Mouse (Mus musculus): Measurements from ENCODE around the gene Klhdc9. TPM values are rescaled to one million over a fixed set of nuclear protein-coding genes. Genes with fewer than 3 reads are reported as not detected.
A peak's percentile ranks its signal among the peaks of the same experiment; 100 is the strongest.

Gene Klhdc9
- 1 to 10 TPM; 4.7 to 7.2 TPM for total RNA-seq (2021)
- long read RNA-seq, experiment 1, transcript Klhdc9-201 (4 exons, 1,558 nt) = major isoform, 16 of 19 reads
- long read RNA-seq, experiment 1, partial matches to known transcripts = 1 of 19 reads
- long read RNA-seq, experiment 1, other reads (novel, unspliced or antisense) = 2 of 19 reads
- long read RNA-seq, experiment 2, transcript Klhdc9-201 (4 exons, 1,558 nt) = major isoform, 12 of 13 reads
- long read RNA-seq, experiment 2, partial matches to known transcripts = 1 of 13 reads
- long read RNA-seq, experiment 2, other reads (novel, unspliced or antisense) = 0 of 13 reads

GRCm38 (mm10) chr1:171360656-171361055, at the start of gene Klhdc9:
TSS of gene Klhdc9 (minus strand) at chr1:171360798.
- intact Hi-C loops (cut with DNase I) = loop anchor here (2.0 to 10.0 kb wide), 4 partner anchors 52 to 204 kb away; partner anchors contain the start of genes Alyref2 and Usf1
- DNase-seq (ENCODE audit: low spot score in 2 of 2) = peak; percentile 90 to 98

GRCm38 (mm10) chr1:171410231-171410630, 49.6 kb upstream of the Klhdc9 start:
- DNase-seq (ENCODE audit: low spot score in 2 of 2) = no peak
- intact Hi-C loops (cut with DNase I) = loop anchor here (5.0 kb wide), 1 partner anchor 48 kb away; the partner anchor contains the start of gene Klhdc9

GRCm38 (mm10) chr1:171407263-171407662, 46.7 kb upstream of the Klhdc9 start:
- no peak for DNase-seq (ENCODE audit: low spot score in 2 of 2)
- intact Hi-C loops (cut with DNase I) = no loop called here

GRCm38 (mm10) chr1:171402991-171403390, 42.4 kb upstream of the Klhdc9 start:
- intact Hi-C loops (cut with DNase I) = no loop called here
- DNase-seq (ENCODE audit: low spot score in 2 of 2) = no peak

DNA sequence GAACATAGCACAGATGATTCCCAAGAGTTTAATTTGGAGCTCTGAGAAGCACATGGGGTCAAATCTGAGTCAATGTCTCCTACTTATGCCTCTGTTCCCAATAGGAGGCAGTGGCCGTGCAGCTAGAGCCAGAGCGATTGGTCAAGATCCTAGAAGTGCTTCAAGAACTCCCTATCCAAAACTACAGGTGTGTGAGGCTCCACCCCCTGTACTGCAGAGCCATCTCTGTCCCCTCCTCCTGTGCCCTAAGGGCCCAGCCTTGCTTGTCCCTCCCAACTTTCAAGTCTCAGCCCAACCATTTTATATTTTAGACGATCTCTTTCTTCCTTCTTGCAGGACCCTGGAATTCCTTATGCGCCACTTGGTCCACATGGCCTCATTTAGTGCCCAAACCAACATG, 41.2 kb upstream of the Klhdc9 start:
- intact Hi-C loops (cut with DNase I) = no loop called here

DNA sequence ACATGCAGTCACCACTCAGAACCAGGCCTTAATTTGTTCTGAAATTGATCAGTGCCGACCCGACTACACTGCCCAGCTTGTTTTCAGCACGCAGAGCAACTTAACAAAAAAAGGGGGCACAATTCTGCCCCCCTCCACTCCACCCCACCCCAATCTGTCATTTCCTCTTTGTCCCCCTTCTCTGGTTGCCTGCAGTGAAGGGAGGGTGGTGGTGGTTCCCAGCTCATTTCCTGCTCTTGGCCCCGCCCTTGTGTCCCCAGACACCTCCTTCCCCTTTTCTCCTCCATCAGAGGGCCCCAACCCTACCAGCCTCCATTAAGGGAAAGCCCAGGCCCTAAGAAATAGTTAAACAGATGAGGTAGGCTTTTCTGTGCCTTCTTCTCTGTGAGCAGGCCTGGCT, 29.5 kb upstream of the Klhdc9 start:
- no peak for DNase-seq (ENCODE audit: low spot score in 2 of 2)
- intact Hi-C loops (cut with DNase I) = no loop called here

More for the DNA sequence above, 41.2 kb upstream of the Klhdc9 start:
- no peak for DNase-seq (ENCODE audit: low spot score in 2 of 2)

DNA sequence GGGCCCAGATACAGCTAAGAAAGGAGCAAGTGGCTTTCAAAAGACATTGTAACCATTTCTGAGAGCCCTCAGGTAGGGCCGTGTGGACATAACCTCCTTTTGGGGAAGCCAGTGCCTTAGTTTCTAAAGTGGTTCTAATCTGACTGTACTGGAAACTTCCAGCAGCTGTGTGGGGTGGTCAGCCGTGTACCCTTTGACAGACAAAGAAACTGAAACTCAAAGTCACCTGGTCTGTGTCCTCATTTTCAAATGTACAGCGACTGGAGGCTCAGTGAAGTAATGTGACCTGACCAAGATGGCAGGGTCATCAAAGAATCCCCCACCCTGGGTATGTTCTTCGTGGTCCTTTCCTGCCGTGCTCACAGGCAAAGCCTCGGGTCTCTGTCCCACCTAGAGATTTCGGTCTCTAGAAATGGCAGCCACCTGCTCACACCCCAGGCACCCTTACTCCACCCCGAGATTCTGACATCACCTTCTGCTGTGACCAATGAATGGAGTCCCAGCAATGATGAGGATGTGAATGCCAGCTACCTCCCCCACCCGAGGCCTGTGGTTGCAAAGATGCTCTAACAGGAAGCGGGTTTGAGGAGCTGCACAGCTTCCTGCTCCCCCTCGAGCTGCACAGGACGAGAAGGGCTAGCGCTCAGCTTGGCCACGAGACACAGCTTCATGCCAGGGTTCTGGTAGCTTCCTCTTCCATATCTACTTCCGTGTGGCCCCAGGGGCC, 27.9 kb upstream of the Klhdc9 start, which contains the start of gene Arhgap30:
Gene Arhgap30 (plus strand): TSS at position 579 of the 727 bp plus-strand sequence.
- DNase-seq (ENCODE audit: low spot score in 2 of 2) = peak; percentile 42 to 55
- intact Hi-C loops (cut with DNase I) = no loop called here

DNA sequence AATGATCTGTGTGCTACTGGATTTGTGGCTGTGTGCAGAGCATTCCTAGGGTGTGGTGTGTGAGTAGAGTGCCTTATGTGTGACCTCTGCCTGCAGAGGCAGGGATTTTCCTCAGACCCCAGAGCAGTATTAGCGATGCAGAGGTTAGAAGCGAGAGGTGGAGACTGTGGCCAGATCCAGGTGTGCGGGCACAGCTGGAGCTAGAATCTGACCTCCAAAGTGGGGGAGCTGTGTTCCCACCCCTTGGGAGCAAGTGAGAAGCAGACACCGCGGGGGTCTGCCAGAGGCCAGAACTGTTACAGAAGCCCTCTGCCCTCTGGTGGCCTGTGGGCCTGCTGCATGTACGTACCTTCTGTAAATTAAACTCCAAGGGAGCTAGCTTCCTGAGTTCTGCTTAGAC, 26.5 kb upstream of the Klhdc9 start:
- intact Hi-C loops (cut with DNase I) = no loop called here
- no peak for DNase-seq (ENCODE audit: low spot score in 2 of 2)

- intact Hi-C loops (cut with DNase I) = no loop called here
- no peak for DNase-seq (ENCODE audit: low spot score in 2 of 2)
Measured at GRCm38 (mm10) chr1:171385171-171385570, 24.6 kb upstream of the Klhdc9 start.

DNA sequence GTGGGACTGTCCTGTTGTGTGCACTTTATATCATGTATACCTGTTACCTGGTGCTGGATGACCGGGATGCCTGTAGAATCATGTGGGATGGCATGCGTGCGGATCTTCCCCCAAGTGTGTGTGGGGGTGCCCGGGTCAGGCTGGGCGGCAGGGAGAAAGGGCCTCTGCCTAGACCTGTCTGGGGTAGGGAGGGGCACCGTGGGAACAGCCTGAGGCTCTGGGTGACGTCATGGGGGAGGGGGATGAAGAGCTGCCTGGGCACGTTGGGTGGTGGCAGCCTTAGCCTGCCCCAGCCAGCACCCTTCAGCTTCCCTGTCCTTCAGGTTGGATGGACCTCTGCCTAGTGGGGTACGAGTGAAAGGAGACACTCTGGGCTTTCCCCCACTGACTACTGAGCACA, 23.8 kb upstream of the Klhdc9 start:
- intact Hi-C loops (cut with DNase I) = no loop called here
- DNase-seq (ENCODE audit: low spot score in 2 of 2) = no peak

DNA sequence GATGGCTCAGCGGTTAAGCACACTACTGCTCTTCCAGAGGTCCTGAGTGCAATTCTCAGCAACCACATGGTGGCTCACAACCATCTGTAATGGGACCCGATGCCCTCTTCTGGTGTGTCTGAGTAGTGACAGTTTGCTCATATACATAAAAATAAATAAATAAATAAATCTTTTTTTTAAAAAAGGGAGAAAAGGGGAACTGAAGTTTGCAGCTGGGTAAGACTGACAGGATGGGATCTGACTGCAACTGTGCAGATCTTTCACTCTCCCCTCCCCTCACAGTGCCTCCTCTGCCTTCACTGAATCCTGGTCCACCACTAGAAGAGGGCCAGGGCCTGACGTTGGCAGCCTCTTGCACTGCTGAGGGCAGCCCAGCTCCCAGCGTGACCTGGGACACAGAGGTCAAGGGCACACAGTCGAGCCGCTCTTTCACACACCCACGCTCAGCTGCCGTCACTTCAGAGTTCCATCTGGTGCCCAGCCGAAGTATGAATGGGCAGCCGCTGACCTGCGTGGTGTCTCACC, 21.6 kb upstream of the Klhdc9 start:
- intact Hi-C loops (cut with DNase I) = no loop called here

DNA sequence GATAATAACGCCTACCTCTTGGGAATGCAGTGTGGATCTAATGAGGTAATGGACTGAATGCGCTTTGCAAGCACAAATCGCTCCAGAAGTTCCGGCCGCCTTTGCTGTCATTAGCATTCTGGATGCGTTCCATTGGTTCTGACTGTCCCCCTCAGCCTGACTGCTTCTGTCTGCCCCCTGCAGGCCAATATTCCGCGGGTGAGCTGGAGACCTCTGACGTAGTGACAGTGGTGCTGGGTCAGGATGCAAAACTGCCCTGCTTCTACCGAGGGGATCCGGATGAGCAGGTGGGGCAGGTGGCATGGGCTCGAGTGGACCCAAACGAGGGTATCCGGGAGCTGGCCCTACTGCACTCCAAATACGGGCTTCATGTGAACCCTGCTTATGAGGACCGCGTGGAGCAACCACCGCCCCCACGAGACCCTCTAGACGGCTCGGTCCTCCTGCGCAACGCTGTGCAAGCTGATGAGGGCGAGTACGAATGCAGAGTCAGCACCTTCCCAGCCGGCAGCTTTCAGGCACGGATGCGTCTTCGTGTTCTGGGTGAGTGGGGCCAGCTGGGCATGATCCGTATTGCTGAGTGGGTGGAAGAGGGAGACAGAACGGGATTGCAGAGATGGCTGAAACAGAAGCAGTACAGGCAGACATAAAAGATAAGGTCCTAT, 19.5 kb upstream of the Klhdc9 start:
- DNase-seq (ENCODE audit: low spot score in 2 of 2) = peak; percentile 75 to 86
- intact Hi-C loops (cut with DNase I) = loop anchor here (5.0 kb wide), 1 partner anchor 97 kb away; no protein-coding TSS in a partner anchor

More for the DNA sequence above, 21.6 kb upstream of the Klhdc9 start:
- no peak for DNase-seq (ENCODE audit: low spot score in 2 of 2)

- intact Hi-C loops (cut with DNase I) = loop anchor here (5.0 kb wide), 1 partner anchor 99 kb away; no protein-coding TSS in a partner anchor
- no peak for DNase-seq (ENCODE audit: low spot score in 2 of 2)
Measured at GRCm38 (mm10) chr1:171378298-171378697, 17.7 kb upstream of the Klhdc9 start.

DNA sequence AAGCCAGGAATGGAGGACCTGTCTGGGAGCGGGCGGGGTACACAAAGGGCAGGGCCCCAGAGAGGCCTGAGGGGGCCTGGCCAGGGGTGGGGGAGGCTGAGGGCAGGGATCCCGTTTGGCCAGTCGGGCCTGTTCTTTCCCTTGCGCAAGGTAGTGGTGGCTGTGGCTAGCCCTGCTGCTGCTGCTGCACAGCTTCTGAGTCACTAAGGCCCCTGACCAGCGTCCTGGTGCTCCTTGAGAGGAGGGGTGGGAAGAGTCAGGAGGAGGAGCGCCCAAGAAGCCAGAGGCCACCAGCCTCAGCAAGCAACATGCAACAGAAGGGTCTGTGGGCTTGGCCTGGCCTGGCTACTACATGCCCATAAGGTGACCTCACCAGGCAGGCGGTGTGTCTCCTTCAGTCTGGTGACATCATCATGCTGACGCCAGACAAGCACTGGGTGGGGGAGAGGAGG, 15.1 kb upstream of the Klhdc9 start:
- intact Hi-C loops (cut with DNase I) = loop anchor here (5.0 kb wide), 1 partner anchor 102 kb away; no protein-coding TSS in a partner anchor
- no peak for DNase-seq (ENCODE audit: low spot score in 2 of 2)

GRCm38 (mm10) chr1:171373946-171374345, 13.3 kb upstream of the Klhdc9 start:
- no peak for DNase-seq (ENCODE audit: low spot score in 2 of 2)
- intact Hi-C loops (cut with DNase I) = no loop called here

DNA sequence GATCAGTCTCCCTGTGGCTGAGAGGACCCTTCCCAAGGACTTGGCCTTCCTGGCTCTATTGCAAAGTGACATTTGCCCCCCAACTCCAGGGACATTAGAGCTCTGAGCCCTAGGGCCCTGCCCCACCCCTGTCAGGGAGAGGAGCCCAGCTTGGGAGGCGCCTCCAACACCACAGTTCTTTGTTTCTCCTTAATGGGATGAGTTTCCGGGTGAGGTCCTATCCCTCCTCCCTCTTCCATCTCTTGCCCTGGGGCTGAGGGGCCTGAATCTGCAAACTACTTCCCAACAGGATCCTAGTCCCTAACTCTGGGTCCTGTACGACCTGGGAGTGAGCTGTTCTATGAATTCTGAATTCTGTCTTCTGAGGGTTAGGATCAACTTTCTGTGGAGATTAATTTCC, 12.3 kb upstream of the Klhdc9 start:
- DNase-seq (ENCODE audit: low spot score in 2 of 2) = no peak
- intact Hi-C loops (cut with DNase I) = no loop called here

DNA sequence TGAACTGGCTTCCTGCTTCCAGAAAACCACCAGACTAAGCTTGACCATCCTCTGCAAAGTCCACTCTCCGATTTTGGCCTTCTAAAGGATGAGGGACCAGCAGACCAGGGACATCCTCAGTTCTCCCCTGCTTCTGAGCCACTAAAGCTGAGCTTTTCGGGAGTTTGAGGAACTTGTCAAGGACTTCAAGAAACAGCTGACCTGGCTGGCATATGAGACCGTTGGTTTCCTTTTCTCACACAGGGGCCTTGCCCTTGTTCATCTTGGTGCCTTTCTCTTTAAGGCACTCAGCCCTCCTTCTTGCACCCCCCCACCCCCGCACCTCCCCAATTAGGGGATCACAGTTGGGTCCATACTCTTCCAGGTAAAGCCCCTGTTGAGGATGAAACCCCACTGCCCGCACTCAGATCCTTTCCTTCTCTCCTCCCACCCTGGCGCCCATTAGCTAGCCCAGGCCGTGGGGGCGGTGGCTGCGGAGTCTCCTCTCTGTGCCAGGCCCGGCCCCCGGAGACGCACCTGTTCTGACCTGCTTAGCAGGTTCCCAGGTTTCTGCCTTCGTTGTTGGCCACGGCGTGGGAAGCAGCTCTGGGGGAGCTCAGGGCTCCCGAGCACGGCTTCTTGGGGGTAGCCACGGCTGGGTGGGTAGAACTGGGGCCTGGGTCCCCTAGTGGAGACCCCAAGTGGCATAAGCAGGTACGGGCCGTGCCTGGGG, 9.4 kb upstream of the Klhdc9 start, which contains the start of gene Nectin4:
Gene Nectin4 (plus strand): TSS at position 255 of the 712 bp plus-strand sequence.
- intact Hi-C loops (cut with DNase I) = loop anchor here (10.0 kb wide), 1 partner anchor 195 kb away; no protein-coding TSS in a partner anchor
- DNase-seq (ENCODE audit: low spot score in 2 of 2) = no peak

- no peak for DNase-seq (ENCODE audit: low spot score in 2 of 2)
- intact Hi-C loops (cut with DNase I) = loop anchor here (10.0 kb wide), 1 partner anchor 199 kb away; no protein-coding TSS in a partner anchor
Measured at GRCm38 (mm10) chr1:171365934-171366333, 5.3 kb upstream of the Klhdc9 start.
